Mouse (Mus musculus): ENCODE measurements around the gene Bcat1. TPM values are rescaled to one million over a fixed set of nuclear protein-coding genes. Genes with fewer than 3 reads are reported as not detected.

The Bcat1 gene
- polyA plus RNA-seq, 1 experiment from 2014 or later, result 6.0 TPM

DNA sequence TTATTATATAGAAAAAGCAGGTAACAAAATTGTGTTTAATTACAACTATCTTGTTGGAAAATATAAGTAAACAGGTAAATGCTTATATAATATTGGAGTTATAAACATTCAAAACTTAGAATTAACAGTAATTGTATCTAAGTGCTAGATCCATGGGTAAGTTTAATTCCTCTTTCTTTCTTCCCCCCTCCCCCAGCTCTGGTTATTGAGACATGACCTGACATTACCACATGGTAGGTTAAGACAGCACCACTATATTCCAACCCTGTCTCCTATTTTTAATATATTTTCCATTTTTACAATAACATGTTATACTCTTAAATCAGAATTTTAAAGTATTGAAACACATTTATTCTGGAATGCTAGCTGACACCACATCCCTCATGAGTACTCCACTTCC, 72.5 kb downstream of the Bcat1 start:
- H3K36me3 ChIP-seq (ENCODE audit: control insufficient read depth, insufficient read depth, low read length), result no peaks in the 10 kb centered on the region
- no peak overlapping the region for H3K4me3 ChIP-seq (ENCODE audit: low read length)
- H3K9me3 ChIP-seq (ENCODE audit: control insufficient read depth, low read length), result no peaks in the 10 kb centered on the region
- no peaks in the 10 kb centered on the region for H3K27me3 ChIP-seq (replicated peaks; ENCODE audit: control insufficient read depth, insufficient read depth, low read length)
- H3K9ac ChIP-seq (ENCODE audit: low read depth, low read length), result no peak overlapping the region
- no peak overlapping the region for H3K4me2 ChIP-seq (ENCODE audit: low read depth, low read length)
- ATAC-seq, result no peak
- H3K27ac ChIP-seq (ENCODE audit: low read length), result no peak overlapping the region
- H3K4me1 ChIP-seq (ENCODE audit: control insufficient read depth, insufficient read depth, low read length), result no peaks in the 10 kb centered on the region

DNA sequence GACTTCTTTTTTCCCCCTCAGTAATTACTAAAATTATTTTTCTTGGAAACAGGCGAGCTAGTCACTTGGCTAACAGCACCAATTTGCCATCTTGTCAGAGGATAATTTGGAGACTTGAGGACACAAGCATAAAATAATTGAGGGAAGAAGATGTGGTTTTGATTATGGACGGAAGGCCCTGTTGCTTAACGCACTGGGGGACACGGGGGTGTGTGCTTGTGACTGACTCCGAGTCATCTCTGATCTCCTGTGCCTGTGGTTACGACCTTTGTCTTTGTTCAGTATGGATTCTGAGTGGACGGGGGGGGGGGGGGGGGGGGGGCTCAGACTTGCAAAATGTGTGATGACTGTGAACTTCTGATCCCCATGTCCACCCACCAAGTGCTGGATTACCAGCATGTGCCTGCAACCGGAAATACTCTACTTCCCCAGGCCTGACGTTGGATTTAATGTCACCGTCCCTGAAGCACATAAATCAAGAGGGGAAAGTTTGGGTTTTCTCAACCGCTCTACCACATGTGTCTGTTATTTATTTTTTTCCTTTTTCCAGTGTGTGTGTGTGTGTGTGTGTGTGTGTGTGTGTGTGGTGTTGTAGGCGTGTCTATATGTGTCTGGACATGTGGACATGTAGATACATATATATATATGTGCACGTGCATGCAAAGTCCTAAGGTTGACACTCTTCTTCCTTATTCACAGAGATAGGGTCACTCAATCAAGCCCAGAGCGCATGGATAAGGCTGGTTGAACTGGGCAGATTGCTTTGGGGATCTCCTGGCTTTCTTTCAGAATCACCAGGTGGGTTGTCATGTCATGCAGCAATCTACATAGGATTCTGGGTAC, 73.7 kb downstream of the Bcat1 start:
- no peaks in the 10 kb centered on the region for H3K27me3 ChIP-seq (replicated peaks; ENCODE audit: control insufficient read depth, insufficient read depth, low read length)
- 79% methylated on average over 13 of the region's 14 CpGs for WGBS
- H3K4me2 ChIP-seq (ENCODE audit: low read depth, low read length), result no peak overlapping the region
- no peak overlapping the region for H3K4me3 ChIP-seq (ENCODE audit: low read length)
- no peak overlapping the region for H3K27ac ChIP-seq (ENCODE audit: low read length)
- no peaks in the 10 kb centered on the region for H3K4me1 ChIP-seq (ENCODE audit: control insufficient read depth, insufficient read depth, low read length)
- H3K9ac ChIP-seq (ENCODE audit: low read depth, low read length), result no peak overlapping the region
- no peak for ATAC-seq
- H3K9me3 ChIP-seq (ENCODE audit: control insufficient read depth, low read length), result no peaks in the 10 kb centered on the region
- H3K36me3 ChIP-seq (ENCODE audit: control insufficient read depth, insufficient read depth, low read length), result no peaks in the 10 kb centered on the region

DNA sequence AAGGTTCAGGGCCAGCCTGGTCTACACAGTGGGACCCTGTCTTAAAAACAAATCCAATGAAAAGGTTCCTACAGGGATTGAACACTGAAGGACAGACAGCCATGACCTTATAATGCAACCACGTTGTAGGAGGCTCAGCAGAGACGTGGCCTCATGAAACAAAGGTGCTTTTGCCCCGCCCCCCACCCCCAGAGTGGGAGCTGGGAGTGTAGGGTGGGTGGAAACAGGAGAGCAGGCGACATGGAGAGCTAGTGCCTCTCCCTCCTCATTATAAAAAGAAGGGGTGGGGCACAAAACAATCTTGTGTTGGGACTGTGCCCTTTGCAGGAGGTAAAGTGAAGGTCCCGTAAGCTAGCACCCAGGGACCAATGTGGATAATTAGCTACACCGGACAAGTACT, 74.5 kb downstream of the Bcat1 start:
- H3K4me2 ChIP-seq (ENCODE audit: low read depth, low read length), result no peak overlapping the region
- no peak overlapping the region for H3K4me3 ChIP-seq (ENCODE audit: low read length)
- no peaks in the 10 kb centered on the region for H3K4me1 ChIP-seq (ENCODE audit: control insufficient read depth, insufficient read depth, low read length)
- no peak overlapping the region for H3K9ac ChIP-seq (ENCODE audit: low read depth, low read length)
- 71% methylated on average over 6 of the region's 6 CpGs for WGBS
- H3K36me3 ChIP-seq (ENCODE audit: control insufficient read depth, insufficient read depth, low read length), result no peaks in the 10 kb centered on the region
- no peaks in the 10 kb centered on the region for H3K27me3 ChIP-seq (replicated peaks; ENCODE audit: control insufficient read depth, insufficient read depth, low read length)
- 0 out of 2 replicates have a peak, but pooled peaks have one; percentile 31 for ATAC-seq
- H3K9me3 ChIP-seq (ENCODE audit: control insufficient read depth, low read length), result no peaks in the 10 kb centered on the region
- H3K27ac ChIP-seq (ENCODE audit: low read length), result no peak overlapping the region

DNA sequence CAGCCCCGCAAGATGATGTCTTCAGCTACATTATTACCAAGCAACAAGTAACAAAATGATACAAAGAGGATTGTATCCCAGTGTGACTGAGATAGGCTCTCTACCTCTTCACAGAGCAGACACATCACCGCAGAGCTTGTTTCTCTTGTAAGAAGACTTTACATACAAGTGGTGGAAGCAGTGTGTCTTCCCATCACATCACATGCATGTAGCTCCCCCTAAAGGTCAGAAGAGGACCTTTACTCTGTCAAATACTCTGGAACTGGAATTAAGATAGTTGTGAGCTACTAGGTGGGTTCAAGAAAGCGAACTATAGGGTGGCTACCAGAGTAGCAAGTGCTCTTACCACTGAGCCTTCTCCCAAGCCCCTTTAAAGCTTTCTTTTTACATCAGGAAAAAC, 78.8 kb downstream of the Bcat1 start:
- no peak for ATAC-seq
- no peaks in the 10 kb centered on the region for H3K36me3 ChIP-seq (ENCODE audit: control insufficient read depth, insufficient read depth, low read length)
- H3K9me3 ChIP-seq (ENCODE audit: control insufficient read depth, low read length), result no peaks in the 10 kb centered on the region
- H3K4me1 ChIP-seq (ENCODE audit: control insufficient read depth, insufficient read depth, low read length), result no peaks in the 10 kb centered on the region
- H3K4me3 ChIP-seq (ENCODE audit: low read length), result no peak overlapping the region
- H3K27ac ChIP-seq (ENCODE audit: low read length), result no peak overlapping the region
- WGBS, result 83% methylated on average over 3 of the region's 3 CpGs
- no peaks in the 10 kb centered on the region for H3K27me3 ChIP-seq (replicated peaks; ENCODE audit: control insufficient read depth, insufficient read depth, low read length)
- no peak overlapping the region for H3K9ac ChIP-seq (ENCODE audit: low read depth, low read length)
- no peak overlapping the region for H3K4me2 ChIP-seq (ENCODE audit: low read depth, low read length)

DNA sequence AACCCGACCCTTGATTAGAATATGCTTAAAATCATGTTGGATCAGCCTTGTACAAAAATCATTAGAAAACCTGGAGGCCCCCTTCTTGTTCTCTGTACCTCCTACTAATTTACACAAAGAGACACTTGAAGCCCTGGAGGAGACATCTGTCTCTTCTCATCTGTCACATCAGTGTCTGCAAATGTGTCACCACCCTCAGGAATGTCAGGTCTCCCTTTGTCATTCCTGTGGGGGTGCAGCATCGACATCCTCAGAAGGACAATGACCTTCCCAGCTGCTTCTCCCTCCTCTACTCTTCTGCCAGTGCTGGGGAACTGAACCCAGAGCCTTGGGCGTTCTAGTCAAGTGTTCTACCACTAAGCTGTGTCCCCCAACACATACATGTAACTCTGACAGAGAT, 83.9 kb downstream of the Bcat1 start:
- H3K27me3 ChIP-seq (replicated peaks; ENCODE audit: control insufficient read depth, insufficient read depth, low read length), result no peaks in the 10 kb centered on the region

DNA sequence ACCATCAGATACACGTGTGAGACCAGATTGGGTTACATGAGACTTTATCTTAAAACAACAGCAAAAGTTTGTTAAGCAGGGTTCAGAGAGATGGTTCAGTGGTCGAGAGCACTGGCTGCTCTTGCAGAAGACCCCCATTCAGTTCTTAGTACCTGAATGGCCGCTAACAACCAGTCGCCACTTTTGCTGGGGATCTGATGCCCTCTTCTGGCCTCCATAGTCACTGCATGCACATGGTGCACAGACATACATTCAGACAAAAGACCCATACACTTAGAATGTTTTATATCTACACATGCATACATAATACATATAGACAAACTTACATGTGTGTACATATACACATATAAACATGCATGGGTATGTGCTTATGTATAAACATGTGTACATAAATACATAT, 86.8 kb downstream of the Bcat1 start:
- WGBS, result 89% methylated on average over 4 of the region's 4 CpGs
- Histone ChIP-seq H3K4me3 (ENCODE audit: low read length) (no peak overlapping the region), H3K4me1 (ENCODE audit: control insufficient read depth, insufficient read depth, low read length) (no peaks in the 10 kb centered on the region), H3K9me3 (ENCODE audit: control insufficient read depth, low read length) (no peaks in the 10 kb centered on the region; the same call in 1 of the 2 replicates), H3K27me3 (replicated peaks; ENCODE audit: control insufficient read depth, insufficient read depth, low read length) (no peaks in the 10 kb centered on the region), H3K4me2 (ENCODE audit: low read depth, low read length) (no peak overlapping the region), H3K36me3 (ENCODE audit: control insufficient read depth, insufficient read depth, low read length) (no peaks in the 10 kb centered on the region), H3K9ac (ENCODE audit: low read depth, low read length) (no peak overlapping the region), H3K27ac (ENCODE audit: low read length) (no peak overlapping the region)
- ATAC-seq, result no peak

More for the DNA sequence above, 83.9 kb downstream of the Bcat1 start:
- no peak for ATAC-seq
- Histone ChIP-seq H3K9ac (ENCODE audit: low read depth, low read length) (no peak overlapping the region), H3K36me3 (ENCODE audit: control insufficient read depth, insufficient read depth, low read length) (no peaks in the 10 kb centered on the region), H3K4me3 (ENCODE audit: low read length) (no peak overlapping the region), H3K27ac (ENCODE audit: low read length) (no peak overlapping the region), H3K4me1 (ENCODE audit: control insufficient read depth, insufficient read depth, low read length) (no peaks in the 10 kb centered on the region), H3K9me3 (ENCODE audit: control insufficient read depth, low read length) (no peaks in the 10 kb centered on the region; the same call in 1 of the 2 replicates), H3K4me2 (ENCODE audit: low read depth, low read length) (no peak overlapping the region)
- 49% methylated on average over 3 of the region's 3 CpGs for WGBS

DNA sequence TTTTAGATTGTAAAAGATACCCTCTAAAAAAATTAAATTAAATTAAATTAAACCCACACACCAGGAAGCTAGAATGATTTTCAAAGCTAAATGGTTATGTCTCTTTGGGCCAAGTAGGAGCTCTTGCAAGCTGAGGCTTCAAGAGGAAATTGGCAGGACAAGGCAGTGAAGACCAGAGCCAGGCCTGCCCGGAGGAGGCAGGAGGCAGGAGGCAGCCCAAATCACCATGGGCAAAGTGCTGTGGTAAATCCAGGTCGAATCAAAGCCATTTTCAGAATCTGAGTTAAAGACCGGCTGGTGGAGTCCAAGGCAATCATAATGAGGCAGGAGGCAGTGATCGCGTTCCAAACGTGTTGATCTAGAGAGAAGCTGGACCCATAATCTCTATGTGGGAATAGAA, 88.3 kb downstream of the Bcat1 start:
- Histone ChIP-seq H3K36me3 (ENCODE audit: control insufficient read depth, insufficient read depth, low read length) (no peaks in the 10 kb centered on the region), H3K27ac (ENCODE audit: low read length) (no peak overlapping the region), H3K9me3 (ENCODE audit: control insufficient read depth, low read length) (no peaks in the 10 kb centered on the region; the same call in 1 of the 2 replicates), H3K4me2 (ENCODE audit: low read depth, low read length) (no peak overlapping the region), H3K27me3 (replicated peaks; ENCODE audit: control insufficient read depth, insufficient read depth, low read length) (no peaks in the 10 kb centered on the region), H3K9ac (ENCODE audit: low read depth, low read length) (no peak overlapping the region), H3K4me1 (ENCODE audit: control insufficient read depth, insufficient read depth, low read length) (no peaks in the 10 kb centered on the region), H3K4me3 (ENCODE audit: low read length) (no peak overlapping the region)
- 88% methylated on average over 6 of the region's 6 CpGs for WGBS
- no peak for ATAC-seq

DNA sequence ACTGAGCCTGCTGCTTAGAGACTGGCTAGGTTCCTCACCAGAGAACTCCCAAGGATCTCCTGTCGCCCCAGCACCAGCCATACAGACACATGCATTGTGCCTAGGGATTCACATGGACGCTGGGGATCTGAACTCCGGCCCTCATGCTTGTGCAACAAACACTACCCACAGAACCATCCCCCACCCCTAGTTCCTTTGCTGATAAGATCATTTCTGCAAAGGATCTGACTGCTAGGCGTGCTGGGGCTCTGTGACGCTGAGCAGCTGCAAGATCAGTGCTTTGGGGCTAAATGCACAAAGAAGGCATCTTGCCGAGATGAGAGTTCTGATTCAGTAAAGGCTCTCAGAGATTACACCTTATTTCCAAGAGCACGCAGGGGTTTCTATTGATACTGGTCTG, 88.8 kb downstream of the Bcat1 start:
- no peaks in the 10 kb centered on the region; the same call in 1 of the 2 replicates for H3K9me3 ChIP-seq (ENCODE audit: control insufficient read depth, low read length)
- H3K4me3 ChIP-seq (ENCODE audit: low read length), result no peak overlapping the region
- H3K4me1 ChIP-seq (ENCODE audit: control insufficient read depth, insufficient read depth, low read length), result no peaks in the 10 kb centered on the region
- H3K36me3 ChIP-seq (ENCODE audit: control insufficient read depth, insufficient read depth, low read length), result no peaks in the 10 kb centered on the region
- H3K27me3 ChIP-seq (replicated peaks; ENCODE audit: control insufficient read depth, insufficient read depth, low read length), result no peaks in the 10 kb centered on the region
- no peak overlapping the region for H3K9ac ChIP-seq (ENCODE audit: low read depth, low read length)
- no peak overlapping the region for H3K4me2 ChIP-seq (ENCODE audit: low read depth, low read length)
- WGBS, result 74% methylated on average over 7 of the region's 7 CpGs
- H3K27ac ChIP-seq (ENCODE audit: low read length), result no peak overlapping the region
- no peak for ATAC-seq

DNA sequence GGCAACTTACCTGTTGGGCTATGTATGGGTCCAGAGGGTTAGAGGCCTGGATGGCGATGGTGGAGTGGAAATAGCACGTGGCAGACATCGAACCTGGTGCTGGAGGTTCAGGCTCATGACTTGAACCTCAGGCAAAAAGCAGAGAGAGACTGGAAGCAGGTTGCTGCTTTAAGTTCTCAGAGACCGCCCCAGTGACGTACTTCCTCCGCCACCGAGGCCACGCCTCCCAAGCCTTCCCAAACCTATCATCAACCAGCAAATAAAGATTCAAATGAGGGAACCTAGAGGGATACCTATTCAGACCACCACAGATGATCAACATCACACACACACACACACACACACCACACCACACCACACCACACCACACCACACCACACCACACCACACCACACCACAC, 91.8 kb downstream of the Bcat1 start:
- Histone ChIP-seq H3K4me1 (ENCODE audit: control insufficient read depth, insufficient read depth, low read length) (no peaks in the 10 kb centered on the region), H3K27me3 (replicated peaks; ENCODE audit: control insufficient read depth, insufficient read depth, low read length) (no peaks in the 10 kb centered on the region), H3K4me3 (ENCODE audit: low read length) (no peak overlapping the region), H3K36me3 (ENCODE audit: control insufficient read depth, insufficient read depth, low read length) (no peaks in the 10 kb centered on the region), H3K27ac (ENCODE audit: low read length) (no peak overlapping the region), H3K9me3 (ENCODE audit: control insufficient read depth, low read length) (no peaks in the 10 kb centered on the region; the same call in 1 of the 2 replicates), H3K9ac (ENCODE audit: low read depth, low read length) (no peak overlapping the region), H3K4me2 (ENCODE audit: low read depth, low read length) (no peak overlapping the region)
- no peak for ATAC-seq
- WGBS, result 96% methylated on average over 8 of the region's 8 CpGs

DNA sequence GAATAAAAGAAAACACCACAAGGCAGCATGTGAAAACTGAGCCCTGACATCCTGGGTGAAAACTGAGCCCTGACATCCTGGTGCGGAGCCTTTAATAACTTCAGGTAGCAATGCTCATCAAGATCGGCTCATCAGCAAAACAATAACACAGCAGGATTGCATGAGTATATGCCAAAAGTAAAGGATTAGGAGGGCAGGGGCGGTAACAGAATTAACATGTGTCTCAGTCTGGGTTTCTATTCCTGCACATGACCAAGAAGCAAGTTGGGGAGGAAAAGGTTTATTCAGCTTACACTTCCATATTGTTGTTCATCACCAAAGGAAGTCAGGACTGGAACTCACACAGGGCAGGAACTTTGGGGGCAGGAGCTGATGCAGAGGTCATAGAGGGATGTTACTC, 93.9 kb downstream of the Bcat1 start:
- Histone ChIP-seq H3K27ac (ENCODE audit: low read length) (no peak overlapping the region), H3K9me3 (ENCODE audit: control insufficient read depth, low read length) (no peaks in the 10 kb centered on the region), H3K9ac (ENCODE audit: low read depth, low read length) (no peak overlapping the region), H3K4me1 (ENCODE audit: control insufficient read depth, insufficient read depth, low read length) (no peaks in the 10 kb centered on the region), H3K4me2 (ENCODE audit: low read depth, low read length) (no peak overlapping the region), H3K4me3 (ENCODE audit: low read length) (no peak overlapping the region), H3K36me3 (ENCODE audit: control insufficient read depth, insufficient read depth, low read length) (no peaks in the 10 kb centered on the region), H3K27me3 (replicated peaks; ENCODE audit: control insufficient read depth, insufficient read depth, low read length) (no peaks in the 10 kb centered on the region)
- ATAC-seq, result no peak
- WGBS, result 89% methylated on average over 3 of the region's 3 CpGs

Measured in intestine, embryonic 16.5 days (tissue).